Comparison of ENCODE assay signal across 8 mouse cellular contexts in genomic region chr5:140208743-140209409, GRCm38 (mm10).
A peak's percentile ranks its signal among the peaks of the same experiment; 100 is the strongest.
DNase-seq lines count a peak whose midpoint lies in the region; ATAC-seq lines count a peak whose summit lies in the region.

No protein-coding gene starts in this region.

- WGBS in midbrain, embryonic 14.5 days, result 23% methylated on average over 19 of the region's 19 CpGs

- peak; percentile 9 for DNase-seq in Muller cell, postnatal 12 days (ENCODE audit: inconsistent ontology term)
- peak; percentile 72 to 84 for DNase-seq in heart, adult 18-20 months
- DNase-seq in kidney, adult 11 months, result peak; percentile 43
- peak; percentile 84 for DNase-seq in liver
- DNase-seq in midbrain, embryonic 14.5 days, result peak; percentile 72
- peak; percentile 71 for DNase-seq in splenic B cell, adult 2 months (ENCODE audit: low read depth, low spot score)
- no peak for DNase-seq in testis, postnatal 10 days (ENCODE audit: low spot score)

- H3K4me1 ChIP-seq in midbrain, embryonic 14.5 days (ENCODE audit: control insufficient read depth, insufficient read depth, low read length), result peaks cover 6% of the 10 kb centered on the region; the same call in 1 of the 2 replicates

- H3K36me3 ChIP-seq in midbrain, embryonic 14.5 days (ENCODE audit: control insufficient read depth, insufficient read depth, low read length), result no peaks in the 10 kb centered on the region
- no peaks in the 10 kb centered on the region for H3K36me3 ChIP-seq in splenic B cell, adult 2 months (ENCODE audit: control insufficient read depth, insufficient read depth, low read length, poor library complexity, severe bottlenecking)

- H3K9ac ChIP-seq in midbrain, embryonic 14.5 days (replicated peaks; ENCODE audit: low read length), result no peak overlapping the region

- H3K4me3 ChIP-seq in midbrain, embryonic 14.5 days (replicated peaks; ENCODE audit: low read depth, low read length), result no peak overlapping the region

- H3K27ac ChIP-seq in midbrain, embryonic 14.5 days (replicated peaks; ENCODE audit: low read depth, low read length), result peak overlapping the region; percentile 45

- no peaks in the 10 kb centered on the region for H3K9me3 ChIP-seq in midbrain, embryonic 14.5 days (ENCODE audit: control insufficient read depth, low read length)

- peak overlapping the region; percentile 17; the same call in 1 of the 2 replicates for H3K4me2 ChIP-seq in midbrain, embryonic 14.5 days (ENCODE audit: low read length)

- H3K27me3 ChIP-seq in midbrain, embryonic 14.5 days (ENCODE audit: control insufficient read depth, insufficient read depth, low read length), result no peaks in the 10 kb centered on the region
- no peaks in the 10 kb centered on the region for H3K27me3 ChIP-seq in splenic B cell, adult 2 months (ENCODE audit: control insufficient read depth, insufficient read depth, low read length, poor library complexity, severe bottlenecking)

- ATAC-seq in common myeloid progenitor, adult 5-6 weeks (replicated peaks; ENCODE audit: low read depth, poor library complexity, severe bottlenecking), result peak; percentile 92
- peak; percentile 46; the same call in 1 of the 2 replicates for ATAC-seq in midbrain, embryonic 14.5 days (ENCODE audit: low FRiP score, low TSS enrichment)
